Mouse (Mus musculus) brain, embryonic 14.5 days (tissue): Measurements from ENCODE around the gene Zscan12.

ENCODE experiments used
- CTCF ChIP-seq: fragments of 200-500 bp; IDR thresholded peaks from 2 replicates; pipeline ENCODE4 v1.5.1; 2012; ENCODE audit warnings: inconsistent platforms, mild to moderate bottlenecking, moderate library complexity, borderline replicate concordance; ENCODE audit not compliant: insufficient read depth, insufficient read length; ENCODE audit errors: extremely low read depth
- POLR2A ChIP-seq: fragments of 200-500 bp; IDR thresholded peaks from 2 replicates; pipeline ENCODE4 v1.6.1; 2012; ENCODE audit warnings: mild to moderate bottlenecking, inconsistent platforms, borderline replicate concordance; ENCODE audit not compliant: poor library complexity, insufficient read depth, insufficient read length, severe bottlenecking; ENCODE audit errors: extremely low read depth

- TF ChIP-seq CTCF: no peak
- no peak for TF ChIP-seq POLR2A
These were observed 42.4 kb upstream of the Zscan12 start for GRCm38 (mm10) chr13:21320262-21320661.
